Mouse (Mus musculus): ENCODE measurements at regions not wholly inside any gene's neighbourhood (a gene's known extent, or its start where the extent isn't known, plus 50 kb on each side); places are given as distances from the start of the nearest gene placed in this dataset.

DNA sequence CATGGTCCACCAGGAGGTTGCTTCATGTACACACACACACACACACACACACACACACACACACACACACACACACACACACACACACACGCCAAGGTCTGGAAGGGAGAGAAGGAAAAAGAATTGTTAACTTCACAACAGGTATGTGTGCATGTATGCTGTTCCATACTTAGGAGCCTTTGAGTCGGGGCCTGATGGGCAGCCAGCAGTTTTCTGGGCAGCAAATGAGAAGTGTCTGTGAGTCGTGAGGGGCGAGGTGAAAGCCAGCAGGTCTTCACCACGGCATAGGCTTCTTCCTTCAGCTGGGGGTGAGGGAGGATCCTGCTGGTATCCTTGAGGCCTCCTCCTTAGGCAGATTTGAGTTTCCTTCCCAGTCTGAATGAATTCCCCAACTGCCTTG is 65.8 kb upstream of the Twist2 start:
- H3K27ac ChIP-seq (ENCODE audit: insufficient read depth, low read depth) = no peak overlapping the region
- DNase-seq (ENCODE audit: extremely low read depth) = no peak
- no peak overlapping the region for H3K4me2 ChIP-seq (ENCODE audit: insufficient read depth, low read depth, poor library complexity, severe bottlenecking)
- no peak overlapping the region for H3K4me3 ChIP-seq (replicated peaks in 1 of 3; ENCODE audit: low read depth in 2 of 3, low read length in 2 of 3, poor library complexity in 1 of 3)
- no peaks in the 10 kb centered on the region for H3K79me2 ChIP-seq (replicated peaks; ENCODE audit: control insufficient read depth, extremely low read depth, insufficient read depth, poor library complexity, severe bottlenecking)
- in situ Hi-C loops (cut with MboI; ENCODE audit: low pct_ligation_motif_present, low pct_unique_long_range_greater_than_20kb, low sequenced_read_pairs) (no loop called here), dilution Hi-C loops (cut with MboI; ENCODE audit: extremely low pct_ligation_motif_present, extremely low pct_unique_long_range_greater_than_20kb, low sequenced_read_pairs) (no loop called here)
- TF ChIP-seq NELFE (IDR thresholded peaks at IDR 0.05; ENCODE audit: low read depth, low read length) (no peak), MXI1 (IDR thresholded peaks at IDR 0.05; ENCODE audit: low read depth, low read length) (no peak), UBTF (IDR thresholded peaks at IDR 0.05; ENCODE audit: low read depth, low read length) (no peak), POLR2AphosphoS2 (IDR thresholded peaks at IDR 0.05; ENCODE audit: low read depth, low read length) (no peak), JUN (IDR thresholded peaks at IDR 0.05; ENCODE audit: insufficient read depth, low read depth, low read length) (no peak), CTCF (conservative IDR thresholded peaks at IDR 0.05 in 1 of 2, IDR thresholded peaks at IDR 0.05 in 1 of 2; ENCODE audit: low read depth in 2 of 2, low read length in 2 of 2) (no peak), ZKSCAN1 (IDR thresholded peaks at IDR 0.05; ENCODE audit: borderline replicate concordance, low read depth, low read length) (no peak), USF2 (conservative IDR thresholded peaks at IDR 0.05; ENCODE audit: low read depth, low read length) (no peak), CHD1 (IDR thresholded peaks at IDR 0.05; ENCODE audit: low read depth, low read length) (no peak), E2F4 (IDR thresholded peaks at IDR 0.05; ENCODE audit: insufficient replicate concordance, low read depth, low read length) (no peak), TBP (conservative IDR thresholded peaks at IDR 0.05; ENCODE audit: low read depth, low read length) (no peak), RAD21 (IDR thresholded peaks at IDR 0.05; ENCODE audit: low read depth, low read length) (no peak), CHD2 (IDR thresholded peaks at IDR 0.05; ENCODE audit: low read length) (no peak), HCFC1 (IDR thresholded peaks at IDR 0.05; ENCODE audit: low read depth, low read length) (no peak), KAT2A (IDR thresholded peaks at IDR 0.05; ENCODE audit: insufficient replicate concordance, low read length) (no peak), SIN3A (IDR thresholded peaks at IDR 0.05; ENCODE audit: low read length) (no peak), ETS1 (conservative IDR thresholded peaks at IDR 0.05; ENCODE audit: low read depth, low read length) (no peak), MAZ (IDR thresholded peaks at IDR 0.05; ENCODE audit: low read depth, low read length) (no peak), EP300 (IDR thresholded peaks at IDR 0.05; ENCODE audit: low read length) (no peak)
- H3K4me1 ChIP-seq (ENCODE audit: control insufficient read depth in 1 of 2, insufficient read depth in 2 of 2) = peaks cover 0 to 3% of the 10 kb centered on the region in 2 experiments; a peak in 1 of 4 replicates
- no peaks in the 10 kb centered on the region for H3K9me3 ChIP-seq (replicated peaks; ENCODE audit: low read length)
- no peak overlapping the region for H3K9ac ChIP-seq (ENCODE audit: insufficient read depth, low read depth)
- peaks cover 76% of the 10 kb centered on the region for H3K27me3 ChIP-seq (replicated peaks)
- H3K36me3 ChIP-seq (replicated peaks in 1 of 2; ENCODE audit: control insufficient read depth in 1 of 2, insufficient read depth in 1 of 2, low read length in 1 of 2) = no peaks in the 10 kb centered on the region

DNA sequence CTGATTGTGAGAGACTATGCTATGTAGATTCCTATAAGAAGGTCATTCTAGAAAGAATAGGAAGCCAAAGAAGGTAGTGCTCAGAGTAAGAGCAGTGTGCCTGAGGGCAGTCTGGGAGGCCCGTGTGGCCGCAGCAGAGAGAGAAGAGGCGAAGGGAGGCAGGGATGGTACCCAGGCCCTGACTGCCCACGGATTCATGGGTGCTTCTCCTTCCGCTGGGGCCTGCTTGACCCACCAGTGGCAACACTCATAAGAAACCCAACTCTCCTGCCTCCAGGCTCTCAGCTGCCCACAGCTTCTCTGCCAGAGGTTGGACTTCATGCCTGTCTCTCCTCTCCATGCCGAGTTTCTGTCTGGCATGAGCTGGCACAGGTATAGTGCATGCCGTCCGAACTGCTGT is 60.6 kb upstream of the Twist2 start:
- no peak for TF ChIP-seq MYC (IDR thresholded peaks at IDR 0.05; ENCODE audit: low read depth, low read length)
- no peak for TF ChIP-seq USF2 (conservative IDR thresholded peaks at IDR 0.05; ENCODE audit: low read depth, low read length)
- TF ChIP-seq BHLHE40 (IDR thresholded peaks at IDR 0.05; ENCODE audit: low read depth, low read length) = no peak
- TF ChIP-seq SIN3A (IDR thresholded peaks at IDR 0.05; ENCODE audit: low read length) = no peak
- TF ChIP-seq KAT2A (IDR thresholded peaks at IDR 0.05; ENCODE audit: insufficient replicate concordance, low read length) = no peak
- no peak for TF ChIP-seq TCF12 (IDR thresholded peaks at IDR 0.05; ENCODE audit: low read depth, low read length)
- no peak for TF ChIP-seq JUND (conservative IDR thresholded peaks at IDR 0.05; ENCODE audit: low read depth, low read length)
- no peak for TF ChIP-seq MEF2A (IDR thresholded peaks at IDR 0.05; ENCODE audit: borderline replicate concordance, low read depth, low read length)
- no peak for TF ChIP-seq IRF4 (IDR thresholded peaks at IDR 0.05; ENCODE audit: low read depth, low read length)
- no peak for TF ChIP-seq UBTF (IDR thresholded peaks at IDR 0.05; ENCODE audit: low read depth, low read length)
- no peak for TF ChIP-seq ZMIZ1 (IDR thresholded peaks at IDR 0.05; ENCODE audit: low read depth, low read length)
- TF ChIP-seq NRF1 (IDR thresholded peaks at IDR 0.05; ENCODE audit: low read depth, low read length) = no peak
- no peak for TF ChIP-seq ELF1 (IDR thresholded peaks at IDR 0.05; ENCODE audit: low read depth, low read length)
- no peak for TF ChIP-seq MAX (IDR thresholded peaks at IDR 0.05; ENCODE audit: low read length)
- no peak for TF ChIP-seq RAD21 (IDR thresholded peaks at IDR 0.05; ENCODE audit: low read depth, low read length)
- TF ChIP-seq SMC3 (IDR thresholded peaks at IDR 0.05; ENCODE audit: low read depth, low read length) = no peak
- no peak for TF ChIP-seq PAX5 (IDR thresholded peaks at IDR 0.05; ENCODE audit: low read length)
- no peak for TF ChIP-seq ZNF384 (IDR thresholded peaks at IDR 0.05; ENCODE audit: low read depth, low read length)
- no peaks in the 10 kb centered on the region for H3K9me3 ChIP-seq (replicated peaks; ENCODE audit: low read length)
- H3K79me2 ChIP-seq (replicated peaks; ENCODE audit: control insufficient read depth, extremely low read depth, insufficient read depth, poor library complexity, severe bottlenecking) = no peaks in the 10 kb centered on the region
- DNase-seq (ENCODE audit: extremely low read depth) = no peak
- no peak overlapping the region for H3K9ac ChIP-seq (ENCODE audit: insufficient read depth, low read depth)
- H3K36me3 ChIP-seq (replicated peaks in 1 of 2; ENCODE audit: control insufficient read depth in 1 of 2, insufficient read depth in 1 of 2, low read length in 1 of 2) = no peaks in the 10 kb centered on the region
- H3K4me1 ChIP-seq (ENCODE audit: control insufficient read depth in 1 of 2, insufficient read depth in 2 of 2) = 0 out of 4 replicates have a peak, but pooled peaks cover 0 to 4% of the 10 kb centered on the region in 2 experiments
- dilution Hi-C loops (cut with MboI; ENCODE audit: extremely low pct_ligation_motif_present, extremely low pct_unique_long_range_greater_than_20kb, low sequenced_read_pairs) = no loop called here
- H3K4me3 ChIP-seq (replicated peaks in 1 of 3; ENCODE audit: low read depth in 2 of 3, low read length in 2 of 3, poor library complexity in 1 of 3) = no peak overlapping the region
- peaks cover 77% of the 10 kb centered on the region for H3K27me3 ChIP-seq (replicated peaks)
- no peak overlapping the region for H3K27ac ChIP-seq (ENCODE audit: insufficient read depth, low read depth)
- no peak overlapping the region for H3K4me2 ChIP-seq (ENCODE audit: insufficient read depth, low read depth, poor library complexity, severe bottlenecking)
- in situ Hi-C loops (cut with MboI; ENCODE audit: low pct_ligation_motif_present, low pct_unique_long_range_greater_than_20kb, low sequenced_read_pairs) = no loop called here

Data from CH12.LX (cell line).